In genomic region chr1:133856133-133856541, GRCm38 (mm10) we compare ENCODE assay signal across 12 mouse cellular contexts. TPM values are rescaled to one million over a fixed set of nuclear protein-coding genes. Genes with fewer than 3 reads are reported as not detected.
DNase-seq lines count a peak whose midpoint lies in the region; ATAC-seq and TF ChIP-seq lines count a peak whose summit lies in the region.
"Had no signal": no experiment of that assay in that cellular context is flagged by ENCODE, and none has a peak within 500 bp of the region (broad histone marks: within the 10 kb centered on the region; RNA-seq: fewer than 3 reads in every experiment).

No protein-coding gene starts in this region.

- H3K36me3 ChIP-seq in stomach, postnatal 0 days (ENCODE audit: control insufficient read depth, insufficient read depth, low read length) = no peaks in the 10 kb centered on the region
- H3K36me3 ChIP-seq: hindbrain, embryonic 13.5 days had no signal

- H3K27me3 ChIP-seq in stomach, postnatal 0 days (ENCODE audit: control insufficient read depth, insufficient read depth, low read length) = no peaks in the 10 kb centered on the region

- DNase-seq in frontal cortex, postnatal 25 days (ENCODE audit: low spot score in 2 of 2) = no peak
- DNase-seq in right cerebral cortex, postnatal 25 days = peak; percentile 28
- DNase-seq in right cerebral cortex, adult 2 months (ENCODE audit: low spot score in 2 of 2) = no peak
- peak; percentile 40 for DNase-seq in c-Kit-positive CD71-negative TER-119-negative erythroid progenitor cells, embryonic 14.5 days (ENCODE audit: low read depth)
- DNase-seq in stomach, postnatal 0 days (ENCODE audit: low spot score) = no peak
- no peak for DNase-seq in adrenal gland, postnatal 36 days
- DNase-seq in embryo, embryonic 10.5 days (ENCODE audit: low spot score) = no peak
- DNase-seq: adrenal gland, postnatal 14 days; cerebellum, postnatal 10 days; heart, adult 11 months had no signal

- H3K9me3 ChIP-seq in stomach, postnatal 0 days (ENCODE audit: control insufficient read depth, low read length) = no peaks in the 10 kb centered on the region
- H3K9me3 ChIP-seq: hindbrain, embryonic 13.5 days had no signal

- no peak overlapping the region for H3K4me3 ChIP-seq in stomach, postnatal 0 days (ENCODE audit: low read depth, low read length)
- H3K4me3 ChIP-seq: hindbrain, embryonic 13.5 days had no signal

- peak; percentile 72 for ATAC-seq in frontal cortex, adult (ENCODE audit: low TSS enrichment)
- ATAC-seq in stomach, postnatal 0 days (ENCODE audit: low FRiP score, low TSS enrichment) = 0 out of 2 replicates have a peak, but pooled peaks have one; percentile 32

- no peak for TF ChIP-seq CTCF in stomach, postnatal 0 days (IDR thresholded peaks at IDR 0.05; ENCODE audit: low read depth)

- no peak overlapping the region for H3K27ac ChIP-seq in stomach, postnatal 0 days (replicated peaks)
- H3K27ac ChIP-seq: hindbrain, embryonic 13.5 days had no signal

- 54% methylated on average over 11 of the region's 11 CpGs for WGBS in stomach, postnatal 0 days

- no peaks in the 10 kb centered on the region for H3K4me1 ChIP-seq in stomach, postnatal 0 days (replicated peaks; ENCODE audit: control insufficient read depth, insufficient read depth)

- TF ChIP-seq EP300 in stomach, postnatal 0 days (optimal IDR thresholded peaks at IDR 0.05) = no peak

- no peak overlapping the region for H3K9ac ChIP-seq in stomach, postnatal 0 days (ENCODE audit: low read length)

- no peak overlapping the region for H3K4me2 ChIP-seq in stomach, postnatal 0 days (replicated peaks; ENCODE audit: low read depth)

RNA-seq across cellular contexts. Expression of gene Optc, which starts 51.7 kb away (rescaled TPM):
- 1.3 and 1.6 TPM in 2 replicates for polyA plus RNA-seq in stomach, postnatal 0 days (2015; fragmentation: Nextera tagmentation; extraction: Ambion mirVana)
- total RNA-seq in adrenal gland, postnatal 36 days (2021) = 1 to 10 TPM; 1.2 TPM

RNA-seq across cellular contexts. Expression of gene Atp2b4, which starts 55.3 kb away (rescaled TPM):
- polyA plus RNA-seq in stomach, postnatal 0 days (2015; fragmentation: Nextera tagmentation; extraction: Ambion mirVana) = 9.0 and 13.5 TPM in 2 replicates
- total RNA-seq in adrenal gland, postnatal 36 days (2021) = 10 to 100 TPM; 21.8 to 34.7 TPM

Comparison
In these comparisons a context has a peak if more than half of its experiments do, and no peak if none do; other contexts are left out.
1. DNase-seq: peak in right cerebral cortex, postnatal 25 days (single experiment) and c-Kit-positive CD71-negative TER-119-negative erythroid progenitor cells, embryonic 14.5 days (single experiment); none in frontal cortex, postnatal 25 days (0 of 2), right cerebral cortex, adult 2 months (0 of 2), stomach, postnatal 0 days (single experiment), adrenal gland, postnatal 36 days (0 of 2) and embryo, embryonic 10.5 days (single experiment).